Mouse (Mus musculus): ENCODE measurements around the gene Prss57. TPM values are rescaled to one million over a fixed set of nuclear protein-coding genes. Genes with fewer than 3 reads are reported as not detected.

The Prss57 gene
- polyA plus RNA-seq (2014; fragmentation: Nextera tagmentation; extraction: Ambion mirVana), result 0.13 TPM in 1 of 2 replicates, not detected in the other

DNA sequence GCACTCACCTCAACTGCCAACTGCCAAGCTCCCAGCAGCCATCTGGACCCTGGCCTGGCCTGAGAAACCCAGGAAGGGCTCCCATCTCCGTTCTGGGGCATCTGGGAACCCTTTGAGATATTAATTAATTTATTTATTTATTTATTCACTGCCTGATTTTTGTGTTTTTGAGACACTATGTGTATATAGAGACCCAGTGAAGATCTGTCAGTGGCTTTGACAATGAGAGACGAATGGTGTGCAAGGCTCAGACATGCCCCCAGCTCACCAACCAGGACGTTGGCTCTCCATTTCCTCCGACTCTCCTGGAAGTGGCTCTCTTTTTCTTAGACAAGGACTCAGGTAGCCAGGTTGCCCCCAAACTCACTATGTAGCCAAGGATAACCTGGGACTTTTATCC lies at the start of gene Prss57:
Gene Prss57, minus strand, starts transcription at position 101 of the 400 bp plus-strand sequence.
- H3K4me2 ChIP-seq (replicated peaks; ENCODE audit: low read depth, low read length), result no peak within 1 kb of the TSS
- H3K4me3 ChIP-seq (ENCODE audit: low read depth, low read length), result no peak within 1 kb of the TSS
- H3K36me3 ChIP-seq (ENCODE audit: control insufficient read depth, insufficient read depth, low read length), result no peaks in the 10 kb centered on the region
- WGBS, result 91% methylated on average over 4 of the region's 4 CpGs
- no peaks in the 10 kb centered on the region for H3K27me3 ChIP-seq (ENCODE audit: control insufficient read depth, insufficient read depth, low read length)
- H3K9ac ChIP-seq (ENCODE audit: low read depth, low read length), result no peak within 1 kb of the TSS
- ATAC-seq (ENCODE audit: low FRiP score) (no peak), DNase-seq (ENCODE audit: low spot score) (no peak)
- no peak within 1 kb of the TSS for H3K27ac ChIP-seq (ENCODE audit: low read depth, low read length)
- H3K9me3 ChIP-seq (ENCODE audit: control insufficient read depth, low read length), result no peaks in the 10 kb centered on the region
- H3K4me1 ChIP-seq (replicated peaks; ENCODE audit: control insufficient read depth, insufficient read depth, low read length), result no peaks in the 10 kb centered on the region; the same call in 1 of the 2 replicates

DNA sequence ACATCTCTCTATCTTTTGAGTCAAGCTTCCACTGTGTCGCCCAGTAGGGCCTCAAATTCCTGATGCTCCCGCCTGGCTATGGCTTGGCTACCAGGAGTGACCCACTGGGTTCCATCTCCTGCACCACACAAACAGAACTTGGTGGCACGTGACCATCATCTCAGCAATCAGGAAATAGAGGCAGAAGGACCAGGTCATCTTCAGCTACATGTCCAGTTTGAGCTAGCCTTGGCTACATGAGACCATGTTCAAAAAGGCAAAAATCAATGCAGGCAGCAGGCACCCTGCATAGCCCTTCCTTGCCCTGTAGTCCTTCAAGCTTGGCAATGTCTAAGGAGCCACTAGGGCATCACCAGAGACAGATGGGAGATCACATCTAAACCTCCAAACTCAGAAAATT lies 49.3 kb upstream of the Prss57 start:
- ATAC-seq (ENCODE audit: low FRiP score), result no peak

DNA sequence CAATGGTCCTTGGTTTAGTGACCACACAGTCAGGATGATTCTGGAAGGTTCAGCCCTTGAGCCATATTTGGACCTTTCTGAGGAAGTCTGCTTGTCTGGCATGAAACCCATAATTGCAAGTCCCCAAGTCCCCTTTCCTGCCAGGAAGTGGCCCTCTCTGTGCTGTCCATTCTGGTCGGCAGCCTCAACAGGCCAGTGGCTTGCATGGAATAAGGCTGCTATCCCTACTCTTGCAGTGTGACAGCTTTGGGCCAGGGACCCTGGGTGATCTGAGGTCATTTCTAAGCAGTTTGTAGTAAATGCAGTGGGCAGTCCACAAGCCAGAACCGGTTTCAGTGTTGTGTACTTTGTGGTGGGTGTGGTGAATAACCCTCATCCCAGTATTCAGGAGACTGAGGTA lies 47.4 kb upstream of the Prss57 start:
- Histone ChIP-seq H3K27ac (ENCODE audit: low read depth, low read length) (no peak overlapping the region), H3K9me3 (ENCODE audit: control insufficient read depth, low read length) (no peaks in the 10 kb centered on the region), H3K4me2 (replicated peaks; ENCODE audit: low read depth, low read length) (no peak overlapping the region), H3K27me3 (ENCODE audit: control insufficient read depth, insufficient read depth, low read length) (no peaks in the 10 kb centered on the region), H3K4me3 (ENCODE audit: low read depth, low read length) (no peak overlapping the region), H3K36me3 (ENCODE audit: control insufficient read depth, insufficient read depth, low read length) (no peaks in the 10 kb centered on the region), H3K9ac (ENCODE audit: low read depth, low read length) (no peak overlapping the region), H3K4me1 (replicated peaks; ENCODE audit: control insufficient read depth, insufficient read depth, low read length) (no peaks in the 10 kb centered on the region)
- no peak for DNase-seq (ENCODE audit: low spot score)
- ATAC-seq (ENCODE audit: low FRiP score), result no peak
- 80% methylated on average over 2 of the region's 2 CpGs for WGBS

More for the DNA sequence above, 49.3 kb upstream of the Prss57 start:
- Histone ChIP-seq H3K4me1 (replicated peaks; ENCODE audit: control insufficient read depth, insufficient read depth, low read length) (no peaks in the 10 kb centered on the region), H3K9ac (ENCODE audit: low read depth, low read length) (no peak overlapping the region), H3K4me3 (ENCODE audit: low read depth, low read length) (no peak overlapping the region), H3K27me3 (ENCODE audit: control insufficient read depth, insufficient read depth, low read length) (no peaks in the 10 kb centered on the region), H3K9me3 (ENCODE audit: control insufficient read depth, low read length) (no peaks in the 10 kb centered on the region), H3K36me3 (ENCODE audit: control insufficient read depth, insufficient read depth, low read length) (no peaks in the 10 kb centered on the region), H3K4me2 (replicated peaks; ENCODE audit: low read depth, low read length) (no peak overlapping the region), H3K27ac (ENCODE audit: low read depth, low read length) (no peak overlapping the region)
- 84% methylated on average over 3 of the region's 3 CpGs for WGBS
- no peak for DNase-seq (ENCODE audit: low spot score)

DNA sequence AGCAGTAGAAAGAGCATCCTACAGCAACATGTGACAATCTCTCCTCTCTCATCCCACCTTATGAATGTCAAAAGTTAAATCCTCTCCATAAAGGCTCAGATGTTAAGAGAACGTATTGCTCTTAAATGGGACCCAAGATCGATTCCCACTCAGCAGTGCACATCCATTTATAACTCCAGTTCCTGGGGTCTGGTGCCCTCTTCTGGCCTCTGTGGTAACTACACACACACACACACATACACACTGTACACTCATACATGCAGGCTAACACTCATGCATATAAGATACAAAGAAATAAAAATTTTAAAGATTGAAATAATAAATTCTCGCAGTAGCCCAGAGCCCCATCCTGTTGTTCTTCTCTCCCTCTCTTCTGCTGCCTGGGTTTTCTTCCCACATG lies 46.2 kb upstream of the Prss57 start:
- 96% methylated on average over 3 of the region's 3 CpGs for WGBS
- DNase-seq (ENCODE audit: low spot score) (no peak), ATAC-seq (ENCODE audit: low FRiP score) (no peak)
- Histone ChIP-seq H3K4me2 (replicated peaks; ENCODE audit: low read depth, low read length) (no peak overlapping the region), H3K36me3 (ENCODE audit: control insufficient read depth, insufficient read depth, low read length) (no peaks in the 10 kb centered on the region), H3K4me3 (ENCODE audit: low read depth, low read length) (no peak overlapping the region), H3K9ac (ENCODE audit: low read depth, low read length) (no peak overlapping the region), H3K27me3 (ENCODE audit: control insufficient read depth, insufficient read depth, low read length) (no peaks in the 10 kb centered on the region), H3K4me1 (replicated peaks; ENCODE audit: control insufficient read depth, insufficient read depth, low read length) (no peaks in the 10 kb centered on the region), H3K27ac (ENCODE audit: low read depth, low read length) (no peak overlapping the region), H3K9me3 (ENCODE audit: control insufficient read depth, low read length) (no peaks in the 10 kb centered on the region)

DNA sequence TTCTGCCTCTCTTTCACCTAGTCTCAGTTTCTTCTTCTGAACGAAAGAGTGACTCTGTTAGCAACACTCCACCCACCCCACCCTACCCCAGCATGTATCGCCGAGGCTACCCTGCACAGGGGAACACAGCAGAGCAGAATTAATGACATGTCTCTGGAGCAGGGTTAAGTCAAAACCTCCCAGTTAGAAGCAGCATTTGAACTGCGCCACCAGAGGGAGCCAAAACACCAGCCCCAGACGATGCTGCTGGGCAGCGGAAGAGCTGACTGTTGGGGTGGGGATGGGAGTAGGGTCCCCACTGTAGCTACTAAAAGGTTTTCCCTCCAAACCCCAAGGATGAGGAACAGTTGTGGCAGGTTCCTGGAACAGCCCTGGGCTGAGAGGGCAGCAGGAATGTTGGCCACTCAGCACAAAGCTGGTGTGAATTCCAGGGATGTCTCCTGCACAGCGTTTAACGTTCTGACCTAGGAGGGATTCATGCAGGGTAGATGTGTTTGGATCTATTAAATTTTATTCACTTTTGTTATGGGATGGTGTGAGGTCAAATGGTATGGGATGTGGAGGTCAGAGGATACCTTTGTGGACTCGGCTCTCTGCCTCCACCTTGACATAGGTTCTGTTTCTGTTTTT lies 44.1 kb upstream of the Prss57 start:
- H3K4me3 ChIP-seq (ENCODE audit: low read depth, low read length), result no peak overlapping the region
- H3K27me3 ChIP-seq (ENCODE audit: control insufficient read depth, insufficient read depth, low read length), result no peaks in the 10 kb centered on the region
- peak; percentile 59; the same call in 1 of the 2 replicates for ATAC-seq (ENCODE audit: low FRiP score)
- no peak overlapping the region for H3K9ac ChIP-seq (ENCODE audit: low read depth, low read length)
- peak; percentile 87 for DNase-seq (ENCODE audit: low spot score)
- no peaks in the 10 kb centered on the region for H3K36me3 ChIP-seq (ENCODE audit: control insufficient read depth, insufficient read depth, low read length)
- WGBS, result 25% methylated on average over 9 of the region's 9 CpGs
- no peaks in the 10 kb centered on the region for H3K4me1 ChIP-seq (replicated peaks; ENCODE audit: control insufficient read depth, insufficient read depth, low read length)
- H3K27ac ChIP-seq (ENCODE audit: low read depth, low read length), result no peak overlapping the region
- H3K9me3 ChIP-seq (ENCODE audit: control insufficient read depth, low read length), result no peaks in the 10 kb centered on the region
- H3K4me2 ChIP-seq (replicated peaks; ENCODE audit: low read depth, low read length), result no peak overlapping the region

DNA sequence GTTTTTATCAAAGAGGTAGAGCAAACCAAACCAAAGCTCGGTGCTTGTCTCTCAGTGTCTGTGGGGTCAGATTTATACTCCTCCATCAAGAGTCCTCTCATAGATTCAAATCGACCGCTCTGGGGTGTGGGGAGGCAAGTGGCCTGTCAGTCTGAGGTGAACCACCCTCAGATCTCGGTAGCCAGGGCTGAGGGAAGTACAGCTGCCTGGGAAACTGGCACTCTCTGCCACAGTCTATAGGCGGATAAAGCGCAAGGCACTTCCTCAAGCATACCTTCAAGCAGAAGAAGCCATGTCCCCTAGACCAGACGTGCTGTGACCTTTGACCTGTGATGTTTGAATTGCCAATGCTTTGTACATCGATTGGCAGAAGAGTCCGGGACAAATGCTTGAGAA lies 42.0 kb upstream of the Prss57 start:
- no peak overlapping the region for H3K4me2 ChIP-seq (replicated peaks; ENCODE audit: low read depth, low read length)
- H3K4me3 ChIP-seq (ENCODE audit: low read depth, low read length), result no peak overlapping the region
- WGBS, result 71% methylated on average over 9 of the region's 9 CpGs
- H3K4me1 ChIP-seq (replicated peaks; ENCODE audit: control insufficient read depth, insufficient read depth, low read length), result no peaks in the 10 kb centered on the region
- no peak overlapping the region for H3K27ac ChIP-seq (ENCODE audit: low read depth, low read length)
- H3K9ac ChIP-seq (ENCODE audit: low read depth, low read length), result no peak overlapping the region
- H3K36me3 ChIP-seq (ENCODE audit: control insufficient read depth, insufficient read depth, low read length), result no peaks in the 10 kb centered on the region
- DNase-seq (ENCODE audit: low spot score) (no peak), ATAC-seq (ENCODE audit: low FRiP score) (no peak)
- no peaks in the 10 kb centered on the region for H3K27me3 ChIP-seq (ENCODE audit: control insufficient read depth, insufficient read depth, low read length)
- no peaks in the 10 kb centered on the region for H3K9me3 ChIP-seq (ENCODE audit: control insufficient read depth, low read length)

DNA sequence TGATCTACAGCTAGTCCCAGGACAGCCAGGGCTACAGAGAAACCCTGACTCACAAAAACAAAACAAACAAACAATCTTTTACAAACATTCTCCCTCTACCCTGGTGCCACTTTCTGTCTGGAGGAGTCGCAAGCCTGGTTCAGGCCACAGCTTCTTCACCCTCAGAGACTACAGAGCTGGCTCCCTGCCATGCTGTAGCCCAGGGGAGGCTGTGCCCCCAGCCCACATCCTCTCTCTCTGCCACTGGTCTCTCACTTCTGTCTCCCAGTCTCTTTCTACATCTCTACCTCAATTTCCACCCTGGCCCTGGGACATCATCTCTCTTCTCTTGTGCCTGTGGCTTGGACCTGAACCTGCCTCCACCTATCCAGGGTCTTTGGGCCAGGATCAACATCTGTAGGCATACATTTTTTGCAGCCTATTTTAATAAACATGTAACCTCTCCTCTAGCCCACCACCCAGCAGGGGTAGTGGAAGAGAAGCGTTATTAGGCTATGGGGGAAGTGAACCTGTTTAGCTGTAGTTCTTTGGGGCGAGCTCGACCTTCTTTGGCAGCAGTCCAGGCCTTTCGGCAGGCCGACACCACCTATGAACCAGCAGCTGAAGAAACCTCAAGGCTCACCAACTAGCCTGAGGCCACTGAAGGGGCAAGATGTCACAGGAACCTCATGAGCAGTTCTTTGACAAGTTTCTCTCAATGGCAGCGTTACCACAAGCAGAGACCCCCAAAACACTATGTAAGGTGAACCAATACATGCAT lies 41.4 kb upstream of the Prss57 start:
- Histone ChIP-seq H3K9ac (ENCODE audit: low read depth, low read length) (no peak overlapping the region), H3K27me3 (ENCODE audit: control insufficient read depth, insufficient read depth, low read length) (no peaks in the 10 kb centered on the region), H3K4me3 (ENCODE audit: low read depth, low read length) (no peak overlapping the region), H3K36me3 (ENCODE audit: control insufficient read depth, insufficient read depth, low read length) (no peaks in the 10 kb centered on the region), H3K4me1 (replicated peaks; ENCODE audit: control insufficient read depth, insufficient read depth, low read length) (no peaks in the 10 kb centered on the region), H3K9me3 (ENCODE audit: control insufficient read depth, low read length) (no peaks in the 10 kb centered on the region), H3K27ac (ENCODE audit: low read depth, low read length) (no peak overlapping the region), H3K4me2 (replicated peaks; ENCODE audit: low read depth, low read length) (no peak overlapping the region)
- ATAC-seq (ENCODE audit: low FRiP score), result no peak
- no peak for DNase-seq (ENCODE audit: low spot score)
- WGBS, result 84% methylated on average over 7 of the region's 7 CpGs

DNA sequence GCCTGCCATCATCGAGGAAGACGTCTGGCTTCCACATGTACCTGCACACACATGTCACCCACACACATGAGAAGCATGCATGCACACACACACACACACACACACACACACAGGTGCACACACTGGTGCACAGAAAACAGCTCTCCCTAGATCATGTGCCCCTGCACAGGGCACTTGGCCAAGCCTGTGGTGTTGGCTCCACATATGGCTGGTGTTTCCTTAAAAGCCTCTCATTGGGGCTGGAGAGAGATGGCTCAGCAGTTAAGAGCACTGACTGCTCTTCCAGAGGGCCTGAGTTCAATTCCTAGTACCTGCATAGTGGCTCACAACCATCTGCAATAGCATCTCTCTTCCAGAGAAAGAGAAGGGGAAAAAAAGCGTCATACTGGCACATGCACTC lies 40.8 kb upstream of the Prss57 start:
- no peak overlapping the region for H3K9ac ChIP-seq (ENCODE audit: low read depth, low read length)
- H3K4me1 ChIP-seq (replicated peaks; ENCODE audit: control insufficient read depth, insufficient read depth, low read length), result no peaks in the 10 kb centered on the region
- no peak overlapping the region for H3K27ac ChIP-seq (ENCODE audit: low read depth, low read length)
- no peak for DNase-seq (ENCODE audit: low spot score)
- no peak overlapping the region for H3K4me3 ChIP-seq (ENCODE audit: low read depth, low read length)
- ATAC-seq (ENCODE audit: low FRiP score), result no peak
- H3K4me2 ChIP-seq (replicated peaks; ENCODE audit: low read depth, low read length), result no peak overlapping the region
- no peaks in the 10 kb centered on the region for H3K27me3 ChIP-seq (ENCODE audit: control insufficient read depth, insufficient read depth, low read length)
- H3K9me3 ChIP-seq (ENCODE audit: control insufficient read depth, low read length), result no peaks in the 10 kb centered on the region
- H3K36me3 ChIP-seq (ENCODE audit: control insufficient read depth, insufficient read depth, low read length), result no peaks in the 10 kb centered on the region
- WGBS, result 82% methylated on average over 3 of the region's 3 CpGs

DNA sequence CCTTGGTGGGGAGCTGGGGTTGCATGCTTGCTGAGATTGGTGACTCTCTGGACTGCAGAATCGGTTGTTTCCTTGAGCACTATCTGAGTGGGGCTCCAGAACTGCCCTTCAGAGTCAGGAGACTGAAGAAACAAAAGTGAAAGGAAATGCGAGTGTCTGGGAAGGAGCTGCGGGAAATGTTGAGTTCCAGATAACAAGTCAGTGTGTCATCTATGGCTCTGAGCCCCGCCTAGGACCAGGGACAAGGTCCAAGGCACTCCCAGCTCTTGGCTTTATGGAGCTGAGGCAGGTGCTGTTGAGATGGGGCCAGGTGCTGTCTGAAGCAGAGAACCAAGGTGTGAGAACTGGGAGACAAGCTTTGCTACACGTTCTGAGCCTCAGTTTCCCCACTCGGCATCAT lies 33.7 kb upstream of the Prss57 start:
- no peaks in the 10 kb centered on the region for H3K9me3 ChIP-seq (ENCODE audit: control insufficient read depth, low read length)
- no peak for ATAC-seq (ENCODE audit: low FRiP score)
- no peak overlapping the region for H3K4me3 ChIP-seq (ENCODE audit: low read depth, low read length)
- H3K27me3 ChIP-seq (ENCODE audit: control insufficient read depth, insufficient read depth, low read length), result no peaks in the 10 kb centered on the region
- H3K9ac ChIP-seq (ENCODE audit: low read depth, low read length), result no peak overlapping the region
- no peak overlapping the region for H3K27ac ChIP-seq (ENCODE audit: low read depth, low read length)
- H3K36me3 ChIP-seq (ENCODE audit: control insufficient read depth, insufficient read depth, low read length), result peaks cover 4% of the 10 kb centered on the region
- no peak for DNase-seq (ENCODE audit: low spot score)
- peaks cover 4% of the 10 kb centered on the region; the same call in 1 of the 2 replicates for H3K4me1 ChIP-seq (replicated peaks; ENCODE audit: control insufficient read depth, insufficient read depth, low read length)
- H3K4me2 ChIP-seq (replicated peaks; ENCODE audit: low read depth, low read length), result no peak overlapping the region
- WGBS, result 78% methylated on average over 6 of the region's 6 CpGs

Measured in hindbrain, embryonic 11.5 days (tissue).